Mouse (Mus musculus) intestine, embryonic 16.5 days (tissue): ENCODE results near the gene Rad50. TPM values are rescaled to one million over a fixed set of nuclear protein-coding genes. Genes with fewer than 3 reads are reported as not detected.

Experiments used
- ATAC-seq: fragments of 200-750 bp; cut with Nextera tagmentation; 2 replicates; pipeline ENCODE4 v1.8.0; 2017; ENCODE audit warnings: moderate TSS enrichment, moderate library complexity
- H3K27ac ChIP-seq: fragments of 300-500 bp; sonication (generic); 2 replicates; pipeline ENCODE4 v1.5.1; 2014; ENCODE audit warnings: mild to moderate bottlenecking, low read length
- H3K27me3 ChIP-seq: fragments of 300-500 bp; sonication (generic); replicated peaks from 2 replicates; pipeline ENCODE4 v1.6.1; 2014; ENCODE audit warnings: low read length, control low read depth, mixed read lengths; ENCODE audit not compliant: control insufficient read depth, insufficient read depth
- H3K36me3 ChIP-seq: fragments of 300-500 bp; sonication (generic); 2 replicates; pipeline ENCODE4 v1.6.1; 2014; ENCODE audit warnings: low read length, control low read depth; ENCODE audit not compliant: control insufficient read depth, insufficient read depth
- H3K4me1 ChIP-seq: fragments of 300-500 bp; sonication (generic); 2 replicates; pipeline ENCODE4 v1.6.1; 2014; ENCODE audit warnings: low read length, control low read depth, mixed read lengths; ENCODE audit not compliant: control insufficient read depth, insufficient read depth
- H3K4me2 ChIP-seq: fragments of 300-500 bp; sonication (generic); 2 replicates; pipeline ENCODE4 v1.6.1; 2014; ENCODE audit warnings: low read depth, low read length, control low read depth
- H3K4me3 ChIP-seq: fragments of 300-500 bp; sonication (generic); 2 replicates; pipeline ENCODE4 v1.5.1; 2014; ENCODE audit warnings: mild to moderate bottlenecking, low read length
- H3K9ac ChIP-seq: fragments of 300-500 bp; sonication (generic); 2 replicates; pipeline ENCODE4 v1.6.1; 2014; ENCODE audit warnings: low read depth, low read length
- H3K9me3 ChIP-seq: fragments of 300-500 bp; sonication (generic); 2 replicates; pipeline ENCODE4 v1.6.1; 2016; ENCODE audit warnings: low read length, control low read depth; ENCODE audit not compliant: control insufficient read depth
- WGBS: fragments of 180-500 bp; shearing (Covaris S2); extraction: QIAGEN DNeasy Blood & Tissue Kit; methylation state at CpG from one replicate; pipeline ENCODE4 v1.1.7; 2014; 5-methylcytosine and 5-hydroxymethylcytosine counted together
- polyA plus RNA-seq: library from polyadenylated mRNA; unstranded; fragments of >200 nt; fragmentation: Nextera tagmentation; extraction: Ambion mirVana; gene quantifications from 2 replicates; pipeline ENCODE4 v1.2.1, GENCODE M21; 2015

Rad50 gene
- polyA plus RNA-seq, 1 experiment from 2014 or later, result 28.5 TPM

- WGBS, result 69% methylated on average over 4 of the region's 4 CpGs
Observed at GRCm38 (mm10) chr11:53617562-53618109, 89.5 kb downstream of the Rad50 start.

DNA sequence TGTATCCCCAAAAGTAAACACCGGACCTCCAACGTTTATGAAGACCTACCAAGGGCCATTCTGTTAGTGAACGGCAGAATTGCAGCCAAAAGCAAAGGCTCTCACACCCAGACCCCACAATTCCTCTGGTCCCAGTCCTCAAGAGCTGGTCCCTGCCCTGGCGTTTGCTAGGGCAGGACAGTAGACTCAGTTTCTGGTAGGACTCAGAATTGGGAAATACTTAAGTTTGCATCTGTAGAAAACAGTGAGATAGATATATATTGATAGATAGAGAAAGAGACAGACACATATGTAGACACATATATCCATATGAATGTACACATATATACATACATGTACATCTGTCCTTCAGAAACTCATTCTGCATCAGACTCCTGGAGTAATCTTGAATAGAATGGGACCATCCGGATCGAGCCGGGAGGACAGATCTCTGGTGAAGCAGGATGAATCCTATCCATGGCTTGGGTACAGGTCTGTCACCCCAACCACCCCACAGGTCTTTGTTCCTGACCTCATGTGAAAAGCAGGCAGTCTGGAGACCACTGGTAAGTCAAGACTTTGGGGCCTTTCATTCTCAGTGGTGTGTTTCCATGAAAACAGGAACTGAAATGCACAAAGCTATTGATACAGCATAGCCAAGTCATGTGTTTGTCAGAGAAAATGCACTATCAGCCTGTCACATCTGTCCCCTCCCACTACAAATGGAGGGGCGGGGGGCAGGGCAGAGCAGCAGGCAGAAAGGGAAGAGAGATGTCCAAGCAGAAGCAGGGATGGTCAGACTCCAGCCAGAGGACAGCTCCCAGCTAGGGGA, 90.2 kb downstream of the Rad50 start:
- no peaks in the 10 kb centered on the region for H3K4me1 ChIP-seq
- no peak overlapping the region for H3K27ac ChIP-seq
- no peak overlapping the region for H3K9ac ChIP-seq
- H3K36me3 ChIP-seq, result no peaks in the 10 kb centered on the region
- no peaks in the 10 kb centered on the region for H3K27me3 ChIP-seq
- no peaks in the 10 kb centered on the region for H3K9me3 ChIP-seq
- no peak for ATAC-seq
- no peak overlapping the region for H3K4me2 ChIP-seq
- no peak overlapping the region for H3K4me3 ChIP-seq
- 61% methylated on average over 8 of the region's 8 CpGs for WGBS

More at GRCm38 (mm10) chr11:53617562-53618109, 89.5 kb downstream of the Rad50 start:
- Histone ChIP-seq H3K4me2 (no peak overlapping the region), H3K4me1 (no peaks in the 10 kb centered on the region), H3K27me3 (no peaks in the 10 kb centered on the region), H3K27ac (no peak overlapping the region), H3K9me3 (no peaks in the 10 kb centered on the region), H3K36me3 (no peaks in the 10 kb centered on the region), H3K4me3 (no peak overlapping the region), H3K9ac (no peak overlapping the region)
- no peak for ATAC-seq

- Histone ChIP-seq H3K4me1 (no peaks in the 10 kb centered on the region), H3K4me3 (no peak overlapping the region), H3K4me2 (no peak overlapping the region), H3K27ac (no peak overlapping the region), H3K9ac (no peak overlapping the region), H3K9me3 (no peaks in the 10 kb centered on the region), H3K27me3 (no peaks in the 10 kb centered on the region), H3K36me3 (no peaks in the 10 kb centered on the region)
- no peak for ATAC-seq
- WGBS, result 89% methylated on average over 8 of the region's 8 CpGs
Observed at GRCm38 (mm10) chr11:53615575-53615974, 91.5 kb downstream of the Rad50 start.

GRCm38 (mm10) chr11:53615172-53615571, 91.9 kb downstream of the Rad50 start:
- WGBS, result 53% methylated on average over 6 of the region's 6 CpGs
- H3K4me2 ChIP-seq, result no peak overlapping the region
- H3K9me3 ChIP-seq, result no peaks in the 10 kb centered on the region
- H3K36me3 ChIP-seq, result no peaks in the 10 kb centered on the region
- H3K4me3 ChIP-seq, result no peak overlapping the region
- no peaks in the 10 kb centered on the region for H3K4me1 ChIP-seq
- H3K27me3 ChIP-seq, result no peaks in the 10 kb centered on the region
- H3K27ac ChIP-seq, result no peak overlapping the region
- ATAC-seq, result no peak
- no peak overlapping the region for H3K9ac ChIP-seq

DNA sequence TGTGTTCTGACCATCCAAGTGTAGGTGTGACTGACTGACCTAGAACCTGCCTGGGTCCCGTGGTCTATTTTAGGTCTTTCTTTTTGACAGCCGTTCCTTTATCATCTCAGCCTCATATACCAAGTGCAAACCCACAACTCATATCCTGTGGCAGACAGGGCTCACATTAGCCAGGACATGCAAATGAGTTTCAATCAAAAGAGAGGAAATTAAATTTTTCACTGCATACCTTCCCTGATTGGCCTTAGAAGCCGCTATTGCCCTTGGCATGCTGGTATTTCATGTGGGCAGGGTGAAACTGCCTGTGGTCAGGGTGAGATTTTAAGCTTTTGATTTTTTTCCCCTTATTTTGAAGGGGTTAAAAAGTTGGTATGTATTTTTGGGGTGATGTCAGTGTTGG, 97.4 kb downstream of the Rad50 start:
- Histone ChIP-seq H3K27me3 (no peaks in the 10 kb centered on the region), H3K9ac (no peak overlapping the region), H3K27ac (no peak overlapping the region), H3K4me3 (no peak overlapping the region), H3K4me2 (no peak overlapping the region), H3K4me1 (0 out of 2 replicates have a peak, but pooled peaks cover 2% of the 10 kb centered on the region), H3K9me3 (no peaks in the 10 kb centered on the region), H3K36me3 (no peaks in the 10 kb centered on the region)
- WGBS, result 82% methylated on average over 3 of the region's 3 CpGs
- ATAC-seq, result no peak

DNA sequence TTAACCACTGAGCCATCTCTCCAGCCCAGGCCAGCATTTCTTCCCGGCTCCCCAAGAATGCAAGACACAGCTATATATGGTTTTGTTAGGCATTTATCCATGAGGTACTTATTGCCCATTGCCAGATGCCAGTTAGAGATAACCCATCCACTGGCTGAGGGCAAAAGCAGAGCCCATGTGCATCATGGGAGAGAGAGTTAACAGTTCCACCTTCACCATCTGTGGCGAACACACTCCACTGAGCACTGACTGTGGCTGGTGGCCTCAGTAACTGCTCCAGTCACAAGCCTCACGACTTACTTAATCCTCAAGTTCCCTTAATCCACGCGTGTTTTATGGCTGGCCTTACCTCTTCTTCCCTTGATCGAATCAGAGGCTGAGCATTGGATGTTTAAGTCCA, 97.9 kb downstream of the Rad50 start:
- no peaks in the 10 kb centered on the region for H3K27me3 ChIP-seq
- H3K36me3 ChIP-seq, result no peaks in the 10 kb centered on the region
- no peak overlapping the region for H3K9ac ChIP-seq
- H3K27ac ChIP-seq, result no peak overlapping the region
- H3K9me3 ChIP-seq, result no peaks in the 10 kb centered on the region
- 0 out of 2 replicates have a peak, but pooled peaks cover 2% of the 10 kb centered on the region for H3K4me1 ChIP-seq
- WGBS, result 76% methylated on average over 6 of the region's 6 CpGs
- no peak for ATAC-seq
- no peak overlapping the region for H3K4me3 ChIP-seq
- H3K4me2 ChIP-seq, result no peak overlapping the region

- WGBS, result 11% methylated on average over 12 of the region's 12 CpGs
- Histone ChIP-seq H3K4me2 (no peak overlapping the region), H3K9ac (no peak overlapping the region), H3K27ac (no peak overlapping the region), H3K9me3 (no peaks in the 10 kb centered on the region), H3K4me1 (0 out of 2 replicates have a peak, but pooled peaks cover 2% of the 10 kb centered on the region), H3K27me3 (no peaks in the 10 kb centered on the region), H3K4me3 (no peak overlapping the region), H3K36me3 (no peaks in the 10 kb centered on the region)
- no peak for ATAC-seq
Observed at GRCm38 (mm10) chr11:53605609-53606008, 101.5 kb downstream of the Rad50 start.

DNA sequence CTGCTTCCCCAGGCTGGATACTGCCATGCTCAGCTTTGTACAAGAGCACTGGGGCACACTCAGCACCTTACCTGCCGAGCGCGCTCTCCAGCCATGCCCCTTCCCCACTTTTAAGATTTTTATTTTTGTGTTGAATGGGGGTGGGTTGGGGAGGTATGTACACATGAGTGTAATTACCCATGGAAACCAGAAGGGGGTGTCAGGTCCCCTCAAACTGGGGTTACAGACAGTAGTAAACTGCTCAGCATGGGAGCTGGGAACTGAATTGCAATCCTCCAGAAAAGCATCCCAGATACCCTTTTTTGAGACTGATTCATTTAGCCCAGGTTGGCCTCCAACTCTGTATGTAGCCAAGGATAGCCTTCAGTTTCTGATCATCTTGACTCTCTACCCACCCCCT, 102.1 kb downstream of the Rad50 start:
- Histone ChIP-seq H3K9ac (no peak overlapping the region), H3K4me1 (0 out of 2 replicates have a peak, but pooled peaks cover 2% of the 10 kb centered on the region), H3K27me3 (no peaks in the 10 kb centered on the region), H3K4me2 (no peak overlapping the region), H3K27ac (no peak overlapping the region), H3K4me3 (no peak overlapping the region), H3K36me3 (no peaks in the 10 kb centered on the region), H3K9me3 (no peaks in the 10 kb centered on the region)
- 91% methylated on average over 3 of the region's 3 CpGs for WGBS
- no peak for ATAC-seq
